Mouse (Mus musculus): ENCODE results near the gene Aff1. TPM values are rescaled to one million over a fixed set of nuclear protein-coding genes. Genes with fewer than 3 reads are reported as not detected.

Gene Aff1
- polyA plus RNA-seq, 1 experiment from 2014 or later, result 2.7 TPM

DNA sequence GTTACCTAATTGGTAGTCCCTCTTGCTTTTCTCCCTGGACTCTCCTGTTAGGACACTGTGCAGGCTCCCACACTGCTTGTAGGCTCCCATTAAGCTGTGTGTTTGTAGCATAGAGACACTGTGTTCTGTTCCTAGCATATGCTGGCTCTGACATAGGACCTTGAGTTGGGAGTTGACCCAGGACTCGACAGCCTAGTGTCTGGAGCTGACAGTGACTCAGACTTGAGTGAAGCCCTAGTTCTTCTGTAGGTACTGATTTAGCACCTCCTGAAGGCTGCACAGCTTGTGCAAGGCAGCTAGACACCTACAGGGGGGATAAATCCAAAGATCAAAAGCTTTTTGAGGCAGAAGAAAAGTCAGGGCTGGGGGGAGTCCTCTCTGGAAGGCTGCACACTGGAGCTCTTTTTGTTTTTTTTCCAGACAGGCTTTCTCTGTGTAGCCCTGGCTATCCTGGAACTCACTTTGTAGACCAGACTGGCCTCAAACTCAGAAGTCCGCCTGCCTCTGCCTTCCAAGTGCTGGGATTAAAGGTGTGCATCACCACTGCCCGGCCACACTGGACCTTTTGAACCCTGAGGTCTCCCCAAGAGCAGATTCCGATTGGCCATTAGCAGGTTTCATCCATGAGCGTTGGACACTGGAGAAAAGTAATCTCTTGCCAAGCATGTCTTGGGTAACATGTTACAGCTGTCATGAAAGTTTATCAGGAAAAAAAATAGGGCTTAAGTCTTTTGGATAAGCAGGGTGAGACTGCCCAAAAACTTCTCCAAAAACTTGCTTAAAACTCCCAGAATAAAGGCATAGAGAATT is 48.1 kb downstream of the Aff1 start:
- Histone ChIP-seq H3K4me2 (replicated peaks) (no peak overlapping the region), H3K4me3 (replicated peaks; ENCODE audit: low read length) (no peak overlapping the region), H3K36me3 (replicated peaks; ENCODE audit: control insufficient read depth, insufficient read depth) (no peaks in the 10 kb centered on the region), H3K27me3 (ENCODE audit: control insufficient read depth, insufficient read depth, low read length) (no peaks in the 10 kb centered on the region), H3K9me3 (ENCODE audit: control insufficient read depth, low read length) (no peaks in the 10 kb centered on the region), H3K9ac (no peak overlapping the region), H3K27ac (no peak overlapping the region), H3K4me1 (replicated peaks; ENCODE audit: control insufficient read depth, insufficient read depth, low read length) (no peaks in the 10 kb centered on the region)
- 86% methylated on average over 5 of the region's 5 CpGs for WGBS
- ATAC-seq (ENCODE audit: low FRiP score) (no peak), DNase-seq (ENCODE audit: low spot score) (no peak)

DNA sequence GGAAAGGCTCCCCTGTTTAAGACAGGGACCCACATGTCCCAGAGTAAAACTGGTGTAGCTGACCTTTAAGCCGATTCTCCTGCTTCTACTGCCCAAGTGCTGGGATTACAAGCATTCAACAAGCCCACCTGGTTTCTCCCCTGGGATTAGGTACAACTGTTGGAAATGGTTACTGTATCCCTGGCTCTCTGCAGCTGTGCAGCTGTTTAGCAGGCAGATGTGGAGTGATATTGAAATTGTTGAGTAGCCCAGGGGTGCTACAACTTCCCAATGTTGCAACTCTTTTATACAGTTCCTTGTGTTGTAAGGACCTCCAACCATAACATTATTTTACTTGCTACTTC is 48.7 kb downstream of the Aff1 start:
- Histone ChIP-seq H3K4me3 (replicated peaks; ENCODE audit: low read length) (no peak overlapping the region), H3K9me3 (ENCODE audit: control insufficient read depth, low read length) (no peaks in the 10 kb centered on the region), H3K27ac (no peak overlapping the region), H3K4me2 (replicated peaks) (no peak overlapping the region), H3K36me3 (replicated peaks; ENCODE audit: control insufficient read depth, insufficient read depth) (no peaks in the 10 kb centered on the region), H3K4me1 (replicated peaks; ENCODE audit: control insufficient read depth, insufficient read depth, low read length) (no peaks in the 10 kb centered on the region), H3K27me3 (ENCODE audit: control insufficient read depth, insufficient read depth, low read length) (no peaks in the 10 kb centered on the region), H3K9ac (no peak overlapping the region)
- ATAC-seq (ENCODE audit: low FRiP score), result no peak
- no peak for DNase-seq (ENCODE audit: low spot score)
- 90% methylated on average over 1 of the region's 1 CpGs for WGBS

DNA sequence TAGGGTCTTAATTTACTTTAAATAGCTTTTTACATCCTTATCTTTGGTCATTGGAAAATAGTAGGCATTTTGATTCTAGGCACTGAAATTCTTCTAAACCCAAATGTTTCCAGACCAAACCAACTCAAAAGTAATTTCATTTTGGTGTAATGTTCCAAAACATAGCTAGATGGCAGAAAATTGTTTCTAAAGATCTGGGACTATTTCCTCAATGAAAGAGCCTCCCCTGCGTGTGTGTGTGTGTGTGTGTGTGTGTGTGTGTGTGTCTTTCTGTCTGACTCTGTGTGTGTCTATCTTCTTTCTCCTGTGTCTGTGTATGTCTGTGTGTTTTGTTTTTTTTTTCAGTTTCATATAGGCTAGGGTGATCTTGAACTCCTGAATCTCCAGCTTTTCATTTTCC is 49.3 kb downstream of the Aff1 start:
- no peak overlapping the region for H3K4me2 ChIP-seq (replicated peaks)
- WGBS, result 74% methylated on average over 1 of the region's 1 CpGs
- H3K36me3 ChIP-seq (replicated peaks; ENCODE audit: control insufficient read depth, insufficient read depth), result no peaks in the 10 kb centered on the region
- no peak for DNase-seq (ENCODE audit: low spot score)
- H3K27ac ChIP-seq, result no peak overlapping the region
- no peak overlapping the region for H3K9ac ChIP-seq
- no peak overlapping the region for H3K4me3 ChIP-seq (replicated peaks; ENCODE audit: low read length)
- no peak for ATAC-seq (ENCODE audit: low FRiP score)
- H3K9me3 ChIP-seq (ENCODE audit: control insufficient read depth, low read length), result no peaks in the 10 kb centered on the region
- H3K27me3 ChIP-seq (ENCODE audit: control insufficient read depth, insufficient read depth, low read length), result no peaks in the 10 kb centered on the region
- no peaks in the 10 kb centered on the region for H3K4me1 ChIP-seq (replicated peaks; ENCODE audit: control insufficient read depth, insufficient read depth, low read length)

DNA sequence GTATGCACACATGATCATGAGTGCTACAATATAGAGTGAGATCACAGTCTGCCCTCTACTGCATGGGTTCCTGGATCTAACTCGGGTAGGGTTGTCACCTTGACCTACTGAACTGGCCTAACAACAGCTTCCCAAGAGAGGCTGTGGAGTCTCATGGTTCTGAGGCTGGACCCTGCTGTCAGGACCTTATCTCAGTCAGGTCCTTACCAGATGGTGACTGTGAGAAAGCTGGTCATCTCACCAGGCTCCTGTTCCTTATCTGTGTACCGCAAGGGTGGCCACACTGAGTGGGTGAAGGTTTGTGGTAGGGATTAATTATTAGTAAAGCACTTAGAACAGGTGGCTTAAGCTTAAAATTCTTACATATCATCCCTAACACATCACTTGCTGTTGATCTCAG is 49.8 kb downstream of the Aff1 start:
- Histone ChIP-seq H3K27me3 (ENCODE audit: control insufficient read depth, insufficient read depth, low read length) (no peaks in the 10 kb centered on the region), H3K4me3 (replicated peaks; ENCODE audit: low read length) (no peak overlapping the region), H3K27ac (no peak overlapping the region), H3K4me2 (replicated peaks) (no peak overlapping the region), H3K4me1 (replicated peaks; ENCODE audit: control insufficient read depth, insufficient read depth, low read length) (no peaks in the 10 kb centered on the region), H3K9me3 (ENCODE audit: control insufficient read depth, low read length) (no peaks in the 10 kb centered on the region), H3K36me3 (replicated peaks; ENCODE audit: control insufficient read depth, insufficient read depth) (no peaks in the 10 kb centered on the region), H3K9ac (no peak overlapping the region)
- DNase-seq (ENCODE audit: low spot score), result no peak
- 90% methylated on average over 2 of the region's 2 CpGs for WGBS
- no peak for ATAC-seq (ENCODE audit: low FRiP score)

DNA sequence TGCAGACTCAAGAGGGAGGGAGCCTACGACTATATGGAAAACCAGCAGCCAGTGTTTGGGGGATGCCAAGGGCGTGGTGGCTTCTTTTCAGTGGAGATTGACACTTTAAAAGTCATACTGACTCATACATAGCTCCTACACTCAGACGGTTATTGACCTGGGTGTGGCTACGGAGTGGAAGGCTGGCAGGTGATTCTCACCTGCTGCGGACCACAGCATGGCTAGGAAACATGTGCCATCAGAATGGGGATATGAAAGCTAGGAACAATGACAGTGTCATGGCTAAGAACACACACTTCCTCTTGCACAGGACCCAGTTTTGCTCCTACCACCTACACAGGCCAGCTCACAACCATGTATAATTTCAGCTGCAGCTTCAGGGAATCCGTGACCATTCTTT is 52.4 kb downstream of the Aff1 start:
- no peaks in the 10 kb centered on the region for H3K27me3 ChIP-seq (ENCODE audit: control insufficient read depth, insufficient read depth, low read length)
- ATAC-seq (ENCODE audit: low FRiP score), result no peak
- no peak overlapping the region for H3K4me3 ChIP-seq (replicated peaks; ENCODE audit: low read length)
- H3K9ac ChIP-seq, result no peak overlapping the region
- H3K4me2 ChIP-seq (replicated peaks), result no peak overlapping the region
- no peaks in the 10 kb centered on the region for H3K4me1 ChIP-seq (replicated peaks; ENCODE audit: control insufficient read depth, insufficient read depth, low read length)
- no peaks in the 10 kb centered on the region for H3K36me3 ChIP-seq (replicated peaks; ENCODE audit: control insufficient read depth, insufficient read depth)
- whole genome bisulfite sequencing, result 79% methylated on average over 6 of the region's 6 CpGs
- no peak for DNase-seq (ENCODE audit: low spot score)
- H3K9me3 ChIP-seq (ENCODE audit: control insufficient read depth, low read length), result no peaks in the 10 kb centered on the region
- no peak overlapping the region for H3K27ac ChIP-seq

DNA sequence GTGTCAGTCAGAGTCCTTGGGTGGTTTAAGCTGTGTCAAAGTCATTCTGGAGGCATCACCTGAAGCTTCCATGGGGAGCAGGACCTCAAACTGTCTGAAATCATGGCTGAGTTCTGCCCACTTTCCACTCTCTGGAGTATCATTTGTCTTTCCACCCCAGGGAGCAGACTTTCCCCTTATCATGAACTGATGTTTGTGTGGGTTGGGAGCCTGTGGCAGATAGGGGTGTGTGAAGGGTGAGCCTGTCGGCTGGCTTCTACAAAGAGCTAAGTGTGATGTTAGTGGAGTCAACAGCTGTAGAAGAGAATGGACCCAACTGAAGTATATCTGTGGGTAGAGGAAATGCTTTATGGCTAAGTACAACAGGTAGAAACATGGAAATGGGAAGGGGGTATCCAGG is 53.5 kb downstream of the Aff1 start:
- ATAC-seq (ENCODE audit: low FRiP score) (no peak), DNase-seq (ENCODE audit: low spot score) (no peak)
- Histone ChIP-seq H3K4me1 (replicated peaks; ENCODE audit: control insufficient read depth, insufficient read depth, low read length) (no peaks in the 10 kb centered on the region), H3K27me3 (ENCODE audit: control insufficient read depth, insufficient read depth, low read length) (no peaks in the 10 kb centered on the region), H3K36me3 (replicated peaks; ENCODE audit: control insufficient read depth, insufficient read depth) (no peaks in the 10 kb centered on the region), H3K4me2 (replicated peaks) (no peak overlapping the region), H3K4me3 (replicated peaks; ENCODE audit: low read length) (no peak overlapping the region), H3K27ac (no peak overlapping the region), H3K9me3 (ENCODE audit: control insufficient read depth, low read length) (no peaks in the 10 kb centered on the region), H3K9ac (no peak overlapping the region)
- WGBS, result 93% methylated on average over 1 of the region's 1 CpGs

DNA sequence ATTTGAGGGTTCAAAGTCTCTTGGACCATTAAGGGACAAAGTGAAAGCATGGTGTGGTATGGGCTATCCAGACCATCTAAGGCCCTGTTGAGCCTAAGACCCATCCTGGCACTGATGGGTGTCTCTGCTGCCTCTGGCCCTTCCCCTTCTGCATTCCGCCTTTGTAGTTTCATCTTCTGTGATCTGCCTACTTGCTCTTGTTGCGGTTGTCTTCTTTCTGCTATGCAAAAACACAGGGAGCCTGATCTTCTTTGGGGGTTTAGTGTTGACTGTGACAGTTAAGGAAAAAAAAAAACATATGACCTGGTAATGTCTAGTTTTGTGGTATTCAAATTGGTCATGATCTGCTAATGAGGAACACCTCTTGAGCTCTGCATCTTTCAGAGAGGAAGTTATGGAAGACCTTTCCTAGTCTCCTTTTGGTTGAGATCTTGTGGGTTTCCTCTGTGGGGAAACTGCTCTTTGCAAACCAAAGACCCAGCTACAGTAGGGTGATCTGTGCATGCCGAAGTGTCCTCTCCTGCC is 54.4 kb downstream of the Aff1 start:
- H3K27me3 ChIP-seq (ENCODE audit: control insufficient read depth, insufficient read depth, low read length), result no peaks in the 10 kb centered on the region
- no peak overlapping the region for H3K27ac ChIP-seq
- 94% methylated on average over 3 of the region's 3 CpGs for WGBS
- no peak overlapping the region for H3K9ac ChIP-seq
- DNase-seq (ENCODE audit: low spot score), result no peak
- no peak overlapping the region for H3K4me2 ChIP-seq (replicated peaks)
- no peaks in the 10 kb centered on the region for H3K9me3 ChIP-seq (ENCODE audit: control insufficient read depth, low read length)
- H3K4me1 ChIP-seq (replicated peaks; ENCODE audit: control insufficient read depth, insufficient read depth, low read length), result no peaks in the 10 kb centered on the region
- H3K4me3 ChIP-seq (replicated peaks; ENCODE audit: low read length), result no peak overlapping the region
- H3K36me3 ChIP-seq (replicated peaks; ENCODE audit: control insufficient read depth, insufficient read depth), result no peaks in the 10 kb centered on the region
- ATAC-seq (ENCODE audit: low FRiP score), result no peak

DNA sequence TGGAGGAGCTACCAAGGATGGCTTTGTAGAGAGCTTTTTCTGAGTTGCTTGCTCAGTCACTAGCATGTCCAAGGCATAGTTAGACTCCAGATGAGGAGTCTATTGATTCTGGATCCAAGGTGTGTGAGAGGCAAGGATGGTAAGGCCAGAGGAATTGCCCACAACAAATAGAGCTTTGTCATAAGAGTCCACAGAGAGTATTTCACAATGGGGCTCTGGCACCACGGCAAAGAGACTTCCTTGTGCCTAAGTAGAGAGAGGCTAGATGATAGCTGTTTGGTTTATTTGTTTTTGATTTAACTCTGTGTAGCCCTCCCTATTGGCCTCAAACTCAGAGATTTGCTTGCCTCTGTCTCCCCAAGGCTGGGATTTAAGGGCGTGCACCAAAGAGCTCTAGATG is 54.9 kb downstream of the Aff1 start:
- Histone ChIP-seq H3K9ac (no peak overlapping the region), H3K4me2 (replicated peaks) (no peak overlapping the region), H3K27me3 (ENCODE audit: control insufficient read depth, insufficient read depth, low read length) (no peaks in the 10 kb centered on the region), H3K27ac (no peak overlapping the region), H3K9me3 (ENCODE audit: control insufficient read depth, low read length) (no peaks in the 10 kb centered on the region), H3K4me3 (replicated peaks; ENCODE audit: low read length) (no peak overlapping the region), H3K36me3 (replicated peaks; ENCODE audit: control insufficient read depth, insufficient read depth) (no peaks in the 10 kb centered on the region), H3K4me1 (replicated peaks; ENCODE audit: control insufficient read depth, insufficient read depth, low read length) (no peaks in the 10 kb centered on the region)
- ATAC-seq (ENCODE audit: low FRiP score) (no peak), DNase-seq (ENCODE audit: low spot score) (no peak)
- 89% methylated on average over 2 of the region's 2 CpGs for WGBS

DNA sequence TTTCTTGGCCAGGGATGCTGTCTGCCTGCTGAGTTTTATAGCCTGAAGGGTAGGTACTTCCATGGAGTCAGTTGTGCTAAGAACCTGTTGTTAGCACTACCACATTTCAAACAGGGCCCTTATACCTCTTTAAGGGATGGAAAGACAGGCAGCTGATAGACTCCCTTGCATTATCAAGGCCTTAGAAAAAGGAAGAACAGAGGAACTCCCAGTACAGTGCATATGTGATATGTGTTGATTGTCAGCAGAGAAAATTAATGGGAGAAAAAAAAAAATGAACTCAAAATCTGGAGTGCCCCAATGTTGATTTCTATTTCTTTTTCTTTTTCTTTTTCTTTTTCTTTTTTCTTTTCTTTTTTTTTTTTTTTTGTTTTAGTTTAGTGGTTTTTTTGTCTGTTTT is 56.2 kb downstream of the Aff1 start:
- Histone ChIP-seq H3K9ac (no peak overlapping the region), H3K27ac (no peak overlapping the region), H3K27me3 (ENCODE audit: control insufficient read depth, insufficient read depth, low read length) (no peaks in the 10 kb centered on the region), H3K9me3 (ENCODE audit: control insufficient read depth, low read length) (no peaks in the 10 kb centered on the region), H3K4me2 (replicated peaks) (no peak overlapping the region), H3K36me3 (replicated peaks; ENCODE audit: control insufficient read depth, insufficient read depth) (no peaks in the 10 kb centered on the region), H3K4me3 (replicated peaks; ENCODE audit: low read length) (no peak overlapping the region), H3K4me1 (replicated peaks; ENCODE audit: control insufficient read depth, insufficient read depth, low read length) (no peaks in the 10 kb centered on the region)
- ATAC-seq (ENCODE audit: low FRiP score) (no peak), DNase-seq (ENCODE audit: low spot score) (no peak)
